In genomic region chr2:45100017-45100416, GRCm38 (mm10) we compare ENCODE assay signal across 13 mouse cellular contexts. TPM values are rescaled to one million over a fixed set of nuclear protein-coding genes. Genes with fewer than 3 reads are reported as not detected.
A peak's percentile ranks its signal among the peaks of the same experiment; 100 is the strongest.
DNase-seq lines count a peak whose midpoint lies in the region; ATAC-seq and TF ChIP-seq lines count a peak whose summit lies in the region.
"Had no signal": no experiment of that assay in that cellular context is flagged by ENCODE, and none has a peak within 500 bp of the region (broad histone marks: within the 10 kb centered on the region; RNA-seq: fewer than 3 reads in every experiment).

No protein-coding gene starts in this region.

- no peaks in the 10 kb centered on the region for H3K27me3 ChIP-seq in hindbrain, embryonic 15.5 days
- no peaks in the 10 kb centered on the region for H3K27me3 ChIP-seq in hindbrain, embryonic 12.5 days
- no peaks in the 10 kb centered on the region for H3K27me3 ChIP-seq in stomach, embryonic 15.5 days (replicated peaks)
- no peaks in the 10 kb centered on the region for H3K27me3 ChIP-seq in stomach, postnatal 0 days (ENCODE audit: control insufficient read depth, insufficient read depth, low read length)

- H3K4me3 ChIP-seq in hindbrain, embryonic 15.5 days, result no peak overlapping the region
- no peak overlapping the region for H3K4me3 ChIP-seq in hindbrain, embryonic 12.5 days
- H3K4me3 ChIP-seq in stomach, embryonic 15.5 days (replicated peaks), result no peak overlapping the region
- H3K4me3 ChIP-seq in stomach, postnatal 0 days (ENCODE audit: low read depth, low read length), result no peak overlapping the region

- H3K9me3 ChIP-seq in hindbrain, embryonic 15.5 days, result no peaks in the 10 kb centered on the region
- no peaks in the 10 kb centered on the region for H3K9me3 ChIP-seq in hindbrain, embryonic 12.5 days (replicated peaks)
- H3K9me3 ChIP-seq in stomach, embryonic 15.5 days, result no peaks in the 10 kb centered on the region
- H3K9me3 ChIP-seq in stomach, postnatal 0 days (ENCODE audit: control insufficient read depth, low read length), result no peaks in the 10 kb centered on the region

- H3K36me3 ChIP-seq in hindbrain, embryonic 15.5 days, result no peaks in the 10 kb centered on the region
- no peaks in the 10 kb centered on the region for H3K36me3 ChIP-seq in hindbrain, embryonic 12.5 days
- H3K36me3 ChIP-seq in stomach, embryonic 15.5 days, result no peaks in the 10 kb centered on the region
- no peaks in the 10 kb centered on the region for H3K36me3 ChIP-seq in stomach, postnatal 0 days (ENCODE audit: control insufficient read depth, insufficient read depth, low read length)

- ATAC-seq in hindbrain, embryonic 15.5 days (ENCODE audit: low FRiP score, low read depth), result no peak
- no peak for ATAC-seq in hindbrain, embryonic 12.5 days (ENCODE audit: low FRiP score)
- no peak for ATAC-seq in stomach, embryonic 15.5 days (ENCODE audit: insufficient read depth, low FRiP score, low read depth)
- no peak for ATAC-seq in stomach, postnatal 0 days (ENCODE audit: low FRiP score, low TSS enrichment)
- ATAC-seq: inflammation-experienced regulatory T-cells, adult 6 months had no signal

- no peak for DNase-seq in stomach, postnatal 0 days (ENCODE audit: low spot score)
- DNase-seq in liver, result peak; percentile 26
- no peak for DNase-seq in spleen, postnatal 14 days (ENCODE audit: low spot score in 2 of 2)
- no peak for DNase-seq in yolk sac, embryonic 10.5 days (ENCODE audit: low spot score)
- DNase-seq: adrenal gland, adult 8-10 months; cerebellum, postnatal 25 days; lung, postnatal 4 days; spleen, adult 18-20 months; thymus, postnatal 4 days had no signal

- no peak overlapping the region for H3K4me2 ChIP-seq in hindbrain, embryonic 15.5 days
- H3K4me2 ChIP-seq in hindbrain, embryonic 12.5 days (replicated peaks), result no peak overlapping the region
- 0 out of 2 replicates have a peak overlapping the region, but pooled peaks have one; percentile 3 for H3K4me2 ChIP-seq in stomach, embryonic 15.5 days
- H3K4me2 ChIP-seq in stomach, postnatal 0 days (replicated peaks; ENCODE audit: low read depth), result no peak overlapping the region

- 77% methylated on average over 4 of the region's 4 CpGs for WGBS in hindbrain, embryonic 15.5 days
- 82% methylated on average over 4 of the region's 4 CpGs for WGBS in hindbrain, embryonic 12.5 days
- 58% methylated on average over 4 of the region's 4 CpGs for WGBS in stomach, embryonic 15.5 days
- WGBS in stomach, postnatal 0 days, result 55% methylated on average over 4 of the region's 4 CpGs

- peaks cover 60% of the 10 kb centered on the region for H3K4me1 ChIP-seq in hindbrain, embryonic 15.5 days (replicated peaks)
- peaks cover 78% of the 10 kb centered on the region for H3K4me1 ChIP-seq in hindbrain, embryonic 12.5 days
- peaks cover 12% of the 10 kb centered on the region for H3K4me1 ChIP-seq in stomach, embryonic 15.5 days
- no peaks in the 10 kb centered on the region for H3K4me1 ChIP-seq in stomach, postnatal 0 days (replicated peaks; ENCODE audit: control insufficient read depth, insufficient read depth)

- H3K9ac ChIP-seq in hindbrain, embryonic 15.5 days, result no peak overlapping the region
- no peak overlapping the region for H3K9ac ChIP-seq in hindbrain, embryonic 12.5 days
- H3K9ac ChIP-seq in stomach, embryonic 15.5 days, result no peak overlapping the region
- H3K9ac ChIP-seq in stomach, postnatal 0 days (ENCODE audit: low read length), result no peak overlapping the region

- 0 out of 2 replicates have a peak overlapping the region, but pooled peaks have one; percentile 48 for H3K27ac ChIP-seq in hindbrain, embryonic 15.5 days (replicated peaks)
- no peak overlapping the region for H3K27ac ChIP-seq in hindbrain, embryonic 12.5 days
- H3K27ac ChIP-seq in stomach, embryonic 15.5 days, result no peak overlapping the region
- H3K27ac ChIP-seq in stomach, postnatal 0 days (replicated peaks), result no peak overlapping the region

- TF ChIP-seq EP300 in stomach, postnatal 0 days (optimal IDR thresholded peaks at IDR 0.05), result no peak

- no peak for TF ChIP-seq CTCF in stomach, postnatal 0 days (IDR thresholded peaks at IDR 0.05; ENCODE audit: low read depth)

RNA-seq across cellular contexts. Expression of gene Zeb2, which starts 17.2 kb away (rescaled TPM):
- polyA plus RNA-seq in hindbrain, embryonic 15.5 days (2015; fragmentation: Nextera tagmentation; extraction: Ambion mirVana), result 37.0 and 38.0 TPM in 2 replicates
- 47.3 and 60.5 TPM in 2 replicates for polyA plus RNA-seq in hindbrain, embryonic 12.5 days (2016; fragmentation: Nextera tagmentation; extraction: Ambion mirVana)
- polyA plus RNA-seq in stomach, embryonic 15.5 days (2015; fragmentation: Nextera tagmentation; extraction: Ambion mirVana), result 46.5 and 49.9 TPM in 2 replicates
- 13.5 and 14.4 TPM in 2 replicates for polyA plus RNA-seq in stomach, postnatal 0 days (2015; fragmentation: Nextera tagmentation; extraction: Ambion mirVana)
